Mouse (Mus musculus): ENCODE results near the gene Wdsub1. TPM values are rescaled to one million over a fixed set of nuclear protein-coding genes. Genes with fewer than 3 reads are reported as not detected.

Gene Wdsub1
- total RNA-seq, 4 experiments from 2014 or later: 17.4 to 36.0 (median 20.6) TPM

DNA sequence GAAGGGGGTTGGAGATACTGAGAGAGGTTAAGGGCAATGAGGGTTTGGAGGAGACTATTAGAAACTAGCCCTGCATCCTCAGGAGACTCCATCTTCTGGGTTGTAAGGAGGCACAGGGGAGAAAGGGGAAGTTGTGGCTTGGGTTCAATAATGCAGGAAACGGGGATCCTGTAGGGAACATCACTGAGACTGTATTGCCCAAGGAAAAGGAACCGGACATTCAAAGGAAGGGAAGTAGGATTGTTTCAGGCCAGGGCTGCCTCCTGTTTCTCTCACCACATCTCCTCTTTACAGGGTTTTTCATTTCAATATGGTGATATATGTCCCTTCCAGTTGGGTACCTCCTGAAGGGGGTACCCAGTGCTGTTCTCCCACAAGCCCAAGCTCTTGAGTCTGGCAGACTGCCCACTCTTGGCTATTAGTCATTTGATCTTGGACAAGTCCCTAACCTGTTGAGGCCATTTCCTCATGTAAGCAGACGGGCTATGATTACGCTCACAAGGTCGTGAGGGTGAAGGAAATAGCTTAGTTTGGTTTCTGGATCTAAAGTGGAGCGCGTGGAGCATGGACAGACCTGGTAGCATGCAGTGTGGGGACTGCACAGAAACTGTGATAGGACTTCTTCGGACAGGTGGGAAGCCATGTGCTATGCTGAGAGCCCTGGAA is 79.5 kb downstream of the Wdsub1 start:
- no peak for DNase-seq

Measured in adrenal gland, adult 8-10 months (tissue).